Mouse (Mus musculus): ENCODE results near the gene Mlycd.
A peak's percentile ranks its signal among the peaks of the same experiment; 100 is the strongest.

Mlycd gene

GRCm38 (mm10) chr8:119433582-119434174 lies 39.0 kb downstream of the Mlycd start, which contains the start of gene Osgin1:
TSS of gene Osgin1 (plus strand) at chr8:119434124.
- no peak for DNase-seq (ENCODE audit: low read depth)

GRCm38 (mm10) chr8:119434569-119434968 lies 39.9 kb downstream of the Mlycd start:
- no peak for DNase-seq (ENCODE audit: low read depth)

- DNase-seq (ENCODE audit: low read depth), result no peak
Measured at GRCm38 (mm10) chr8:119435527-119435926, 40.8 kb downstream of the Mlycd start.

- no peak for DNase-seq (ENCODE audit: low read depth)
Measured at GRCm38 (mm10) chr8:119436331-119436730, 41.7 kb downstream of the Mlycd start.

GRCm38 (mm10) chr8:119436933-119437332 lies 42.3 kb downstream of the Mlycd start:
- peak; percentile 62 for DNase-seq (ENCODE audit: low read depth)

- no peak for DNase-seq (ENCODE audit: low read depth)
Measured at GRCm38 (mm10) chr8:119437506-119437905, 42.8 kb downstream of the Mlycd start.

GRCm38 (mm10) chr8:119438876-119439275 lies 44.2 kb downstream of the Mlycd start:
- DNase-seq (ENCODE audit: low read depth), result no peak

- no peak for DNase-seq (ENCODE audit: low read depth)
Measured at GRCm38 (mm10) chr8:119439424-119439823, 44.7 kb downstream of the Mlycd start.

- DNase-seq (ENCODE audit: low read depth), result no peak
Measured at GRCm38 (mm10) chr8:119439893-119440249, 45.2 kb downstream of the Mlycd start.

- DNase-seq (ENCODE audit: low read depth), result peak; percentile 77
Measured at GRCm38 (mm10) chr8:119440250-119440951, 45.7 kb downstream of the Mlycd start.

GRCm38 (mm10) chr8:119440952-119441270 lies 46.2 kb downstream of the Mlycd start:
- DNase-seq (ENCODE audit: low read depth), result no peak

GRCm38 (mm10) chr8:119442013-119442412 lies 47.3 kb downstream of the Mlycd start:
- no peak for DNase-seq (ENCODE audit: low read depth)

GRCm38 (mm10) chr8:119442970-119443369 lies 48.3 kb downstream of the Mlycd start:
- DNase-seq (ENCODE audit: low read depth), result no peak

- DNase-seq (ENCODE audit: low read depth), result peak; percentile 73
Measured at GRCm38 (mm10) chr8:119446211-119446989, 51.7 kb downstream of the Mlycd start, which contains the start of gene Necab2. TSS of gene Necab2 (plus strand) at chr8:119446719.

GRCm38 (mm10) chr8:119446990-119447780 lies 52.5 kb downstream of the Mlycd start:
- no peak for DNase-seq (ENCODE audit: low read depth)

GRCm38 (mm10) chr8:119447781-119448170 lies 53.1 kb downstream of the Mlycd start:
- no peak for DNase-seq (ENCODE audit: low read depth)

GRCm38 (mm10) chr8:119449627-119450026 lies 54.9 kb downstream of the Mlycd start:
- no peak for DNase-seq (ENCODE audit: low read depth)

- DNase-seq (ENCODE audit: low read depth), result no peak
Measured at GRCm38 (mm10) chr8:119451131-119451530, 56.5 kb downstream of the Mlycd start.

- DNase-seq (ENCODE audit: low read depth), result no peak
Measured at GRCm38 (mm10) chr8:119452919-119453318, 58.2 kb downstream of the Mlycd start.

GRCm38 (mm10) chr8:119456045-119456444 lies 61.4 kb downstream of the Mlycd start:
- DNase-seq (ENCODE audit: low read depth), result no peak

- no peak for DNase-seq (ENCODE audit: low read depth)
Measured at GRCm38 (mm10) chr8:119459724-119460123, 65.0 kb downstream of the Mlycd start.

Measured in induced T-regulatory cell, adult 2 months (primary cell).